Mouse (Mus musculus): ENCODE data around the gene Spin4. TPM values are rescaled to one million over a fixed set of nuclear protein-coding genes. Genes with fewer than 3 reads are reported as not detected.

Spin4 gene
- 4.8 and 5.2 TPM in 2 replicates for polyA plus RNA-seq (2015; fragmentation: Nextera tagmentation; extraction: Ambion mirVana)

DNA sequence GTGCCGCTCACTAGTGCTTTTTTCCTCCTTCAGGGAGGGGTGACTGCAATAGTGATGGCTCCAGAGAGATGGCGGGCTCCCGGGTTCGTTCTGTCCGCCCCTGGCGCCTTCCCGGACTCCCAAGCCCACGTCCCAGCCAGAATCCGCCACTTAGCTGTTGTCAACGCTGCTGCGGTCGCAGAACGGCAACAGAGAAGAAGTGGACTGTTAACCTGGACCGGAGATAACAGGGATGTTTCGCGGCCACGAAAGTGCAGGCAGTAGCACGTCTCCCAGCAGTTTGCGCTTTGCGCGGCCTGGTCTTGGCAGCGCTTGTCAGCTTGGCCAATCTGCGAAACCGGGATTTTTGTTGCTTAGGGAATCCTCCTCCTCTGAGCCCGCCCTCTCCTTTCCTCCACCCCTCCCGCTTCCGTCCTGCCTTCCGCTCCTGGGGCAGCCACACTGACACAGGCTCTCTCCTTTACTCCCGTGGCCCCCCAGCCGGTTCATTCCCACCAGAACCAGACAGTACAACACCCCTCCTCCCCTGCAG, at the start of gene Spin4:
Spin4 (minus strand) TSS at position 322 of the 532 bp plus-strand sequence.

Other genes with a start within 250 kb of the Spin4 start
- gene Arhgef9, start 170.2 kb upstream of the Spin4 start, polyA plus RNA-seq (2015; fragmentation: Nextera tagmentation; extraction: Ambion mirVana) = 7.4 and 8.5 TPM in 2 replicates